Mouse (Mus musculus): Measurements from ENCODE around the gene Rnaseh2b. TPM values are rescaled to one million over a fixed set of nuclear protein-coding genes. Genes with fewer than 3 reads are reported as not detected.

Gene Rnaseh2b
- polyA plus RNA-seq, 2 experiments: 29.8 to 75.6 TPM

- Histone ChIP-seq H3K4me2 (ENCODE audit: low read depth) (peak overlapping the region; percentile 77), H3K9me3 (ENCODE audit: control insufficient read depth, low read length) (no peaks in the 10 kb centered on the region), H3K27me3 (ENCODE audit: control insufficient read depth, insufficient read depth, low read length) (no peaks in the 10 kb centered on the region), H3K27ac (peak overlapping the region; percentile 87), H3K9ac (replicated peaks) (peak overlapping the region; percentile 97), H3K4me1 (replicated peaks; ENCODE audit: control insufficient read depth in 2 of 2, insufficient read depth in 2 of 2, low read length in 1 of 2) (peaks cover 18 to 30% of the 10 kb centered on the region in 2 experiments), H3K4me3 (ENCODE audit: insufficient read depth in 1 of 2, low read depth in 2 of 2, low read length in 2 of 2) (peak overlapping the region; percentile 93 to 94), H3K36me3 (replicated peaks; ENCODE audit: control insufficient read depth, insufficient read depth, low read depth) (no peaks in the 10 kb centered on the region)
- 12% methylated on average over 6 of the region's 6 CpGs for WGBS (ENCODE audit: insufficient replicate concordance)
- DNase-seq (ENCODE audit: low read depth in 3 of 3, low spot score in 3 of 3) (peak in 1 of 3 experiments; percentile 32), ATAC-seq (ENCODE audit: insufficient read depth) (peak; percentile 46; the same call in 1 of the 2 replicates)
- TF ChIP-seq EP300 (IDR thresholded peaks at IDR 0.05; ENCODE audit: low read depth): no peak
- no peak for TF ChIP-seq CTCF (IDR thresholded peaks at IDR 0.05; ENCODE audit: low read depth)
Observed at GRCm38 (mm10) chr14:62331457-62331856, 39.1 kb downstream of the Rnaseh2b start.

GRCm38 (mm10) chr14:62331866-62332619 is 39.7 kb downstream of the Rnaseh2b start:
- ATAC-seq (ENCODE audit: insufficient read depth): peak; percentile 94
- TF ChIP-seq EP300 (IDR thresholded peaks at IDR 0.05; ENCODE audit: low read depth) (peak; percentile 59), CTCF (IDR thresholded peaks at IDR 0.05; ENCODE audit: low read depth) (no peak)
- H3K9me3 ChIP-seq (ENCODE audit: control insufficient read depth, low read length): no peaks in the 10 kb centered on the region
- peak overlapping the region; percentile 87 for H3K27ac ChIP-seq
- WGBS (ENCODE audit: insufficient replicate concordance): under 1% methylated on average over 62 of the region's 62 CpGs
- H3K36me3 ChIP-seq (replicated peaks; ENCODE audit: control insufficient read depth, insufficient read depth, low read depth): no peaks in the 10 kb centered on the region
- H3K4me1 ChIP-seq (replicated peaks; ENCODE audit: control insufficient read depth in 2 of 2, insufficient read depth in 2 of 2, low read length in 1 of 2): peaks cover 18 to 30% of the 10 kb centered on the region in 2 experiments
- peak; percentile 78 to 82 (median 80) for DNase-seq (ENCODE audit: low read depth in 3 of 3, low spot score in 3 of 3)
- H3K27me3 ChIP-seq (ENCODE audit: control insufficient read depth, insufficient read depth, low read length): no peaks in the 10 kb centered on the region
- peak overlapping the region; percentile 97 for H3K9ac ChIP-seq (replicated peaks)
- peak overlapping the region; percentile 77 for H3K4me2 ChIP-seq (ENCODE audit: low read depth)
- peak overlapping the region; percentile 93 to 94 for H3K4me3 ChIP-seq (ENCODE audit: insufficient read depth in 1 of 2, low read depth in 2 of 2, low read length in 2 of 2)

- TF ChIP-seq EP300 (IDR thresholded peaks at IDR 0.05; ENCODE audit: low read depth): no peak
- peak; percentile 51 for TF ChIP-seq CTCF (IDR thresholded peaks at IDR 0.05; ENCODE audit: low read depth)
- Histone ChIP-seq H3K27ac (no peak overlapping the region), H3K4me1 (replicated peaks; ENCODE audit: control insufficient read depth in 2 of 2, insufficient read depth in 2 of 2, low read length in 1 of 2) (peaks cover 21 to 32% of the 10 kb centered on the region in 2 experiments), H3K27me3 (ENCODE audit: control insufficient read depth, insufficient read depth, low read length) (no peaks in the 10 kb centered on the region), H3K4me2 (ENCODE audit: low read depth) (peak overlapping the region; percentile 77), H3K4me3 (ENCODE audit: insufficient read depth in 1 of 2, low read depth in 2 of 2, low read length in 2 of 2) (no peak overlapping the region), H3K9me3 (ENCODE audit: control insufficient read depth, low read length) (no peaks in the 10 kb centered on the region), H3K36me3 (replicated peaks; ENCODE audit: control insufficient read depth, insufficient read depth, low read depth) (no peaks in the 10 kb centered on the region), H3K9ac (replicated peaks) (peak overlapping the region; percentile 29; the same call in 1 of the 2 replicates)
- 75% methylated on average over 9 of the region's 9 CpGs for WGBS (ENCODE audit: insufficient replicate concordance)
- ATAC-seq (ENCODE audit: insufficient read depth) (no peak), DNase-seq (ENCODE audit: low read depth in 3 of 3, low spot score in 3 of 3) (no peak)
Observed at GRCm38 (mm10) chr14:62333909-62334687, 41.7 kb downstream of the Rnaseh2b start.

- ATAC-seq (ENCODE audit: insufficient read depth): peak; percentile 34; the same call in 1 of the 2 replicates
- Histone ChIP-seq H3K9ac (replicated peaks) (no peak overlapping the region), H3K27ac (no peak overlapping the region), H3K9me3 (ENCODE audit: control insufficient read depth, low read length) (no peaks in the 10 kb centered on the region), H3K4me2 (ENCODE audit: low read depth) (no peak overlapping the region), H3K36me3 (replicated peaks; ENCODE audit: control insufficient read depth, insufficient read depth, low read depth) (no peaks in the 10 kb centered on the region), H3K4me3 (ENCODE audit: insufficient read depth in 1 of 2, low read depth in 2 of 2, low read length in 2 of 2) (no peak overlapping the region), H3K4me1 (replicated peaks; ENCODE audit: control insufficient read depth in 2 of 2, insufficient read depth in 2 of 2, low read length in 1 of 2) (peaks cover 16 to 26% of the 10 kb centered on the region in 2 experiments), H3K27me3 (ENCODE audit: control insufficient read depth, insufficient read depth, low read length) (no peaks in the 10 kb centered on the region)
- TF ChIP-seq CTCF (IDR thresholded peaks at IDR 0.05; ENCODE audit: low read depth) (no peak), EP300 (IDR thresholded peaks at IDR 0.05; ENCODE audit: low read depth) (no peak)
- 71% methylated on average over 1 of the region's 1 CpGs for WGBS (ENCODE audit: insufficient replicate concordance)
- DNase-seq (ENCODE audit: low read depth in 3 of 3, low spot score in 3 of 3): no peak
Observed at GRCm38 (mm10) chr14:62339196-62339595, 46.8 kb downstream of the Rnaseh2b start.

All from liver, embryonic 14.5 days (tissue).